Mouse (Mus musculus): ENCODE data around the gene Ypel4.
"Not testable (repeated sequence)": the region's sequence is repeated elsewhere in the genome, so short reads cannot be mapped to it uniquely, and the experiment has no call there.

Gene Ypel4

GRCm38 (mm10) chr2:84728191-84728590 is 5.7 kb upstream of the Ypel4 start:
- not testable (repeated sequence) for DNase-seq

- DNase-seq: no peak
Measured at GRCm38 (mm10) chr2:84731206-84731605, 2.7 kb upstream of the Ypel4 start.

GRCm38 (mm10) chr2:84732394-84732793 is 1.5 kb upstream of the Ypel4 start:
- DNase-seq: no peak

- no peak for DNase-seq
Measured at GRCm38 (mm10) chr2:84734351-84734864, 550 bp downstream of the Ypel4 start.

- no peak for DNase-seq
Measured at GRCm38 (mm10) chr2:84734919-84735318, 1.1 kb downstream of the Ypel4 start.

GRCm38 (mm10) chr2:84735346-84735920 is 1.6 kb downstream of the Ypel4 start:
- DNase-seq: no peak

GRCm38 (mm10) chr2:84736312-84737161 is 2.7 kb downstream of the Ypel4 start:
- no peak for DNase-seq

GRCm38 (mm10) chr2:84737451-84737925 is 3.6 kb downstream of the Ypel4 start:
- DNase-seq: no peak

GRCm38 (mm10) chr2:84738271-84738911 is 4.5 kb downstream of the Ypel4 start:
- DNase-seq: no peak

GRCm38 (mm10) chr2:84740608-84741333 is 6.9 kb downstream of the Ypel4 start:
- DNase-seq: peak; percentile 25

- no peak for DNase-seq
Measured at GRCm38 (mm10) chr2:84741841-84742450, 8.1 kb downstream of the Ypel4 start.

GRCm38 (mm10) chr2:84742451-84743283 is 8.8 kb downstream of the Ypel4 start:
- no peak for DNase-seq

- peak; percentile 30 for DNase-seq
Measured at GRCm38 (mm10) chr2:84743561-84743960, 9.7 kb downstream of the Ypel4 start, which contains the start of gene Gm19426. TSS of gene Gm19426 (minus strand) at chr2:84743655.

- no peak for DNase-seq
Measured at GRCm38 (mm10) chr2:84744126-84744525, 10.3 kb downstream of the Ypel4 start.

- DNase-seq: no peak
Measured at GRCm38 (mm10) chr2:84750115-84750514, 16.3 kb downstream of the Ypel4 start.

GRCm38 (mm10) chr2:84756245-84756644 is 22.4 kb downstream of the Ypel4 start:
- no peak for DNase-seq

GRCm38 (mm10) chr2:84757026-84757682 is 23.3 kb downstream of the Ypel4 start:
- no peak for DNase-seq

- DNase-seq: no peak
Measured at GRCm38 (mm10) chr2:84758542-84759127, 24.8 kb downstream of the Ypel4 start.

GRCm38 (mm10) chr2:84760777-84761176 is 26.9 kb downstream of the Ypel4 start:
- no peak for DNase-seq

GRCm38 (mm10) chr2:84761309-84761708 is 27.5 kb downstream of the Ypel4 start:
- no peak for DNase-seq
